Mouse (Mus musculus) right cerebral cortex, postnatal 25 days (tissue): Measurements from ENCODE around the gene Eva1b.

ENCODE experiments used
- DNase-seq: peaks from one replicate; pipeline ENCODE4 v3.0.0; 2022

Gene Eva1b

DNA sequence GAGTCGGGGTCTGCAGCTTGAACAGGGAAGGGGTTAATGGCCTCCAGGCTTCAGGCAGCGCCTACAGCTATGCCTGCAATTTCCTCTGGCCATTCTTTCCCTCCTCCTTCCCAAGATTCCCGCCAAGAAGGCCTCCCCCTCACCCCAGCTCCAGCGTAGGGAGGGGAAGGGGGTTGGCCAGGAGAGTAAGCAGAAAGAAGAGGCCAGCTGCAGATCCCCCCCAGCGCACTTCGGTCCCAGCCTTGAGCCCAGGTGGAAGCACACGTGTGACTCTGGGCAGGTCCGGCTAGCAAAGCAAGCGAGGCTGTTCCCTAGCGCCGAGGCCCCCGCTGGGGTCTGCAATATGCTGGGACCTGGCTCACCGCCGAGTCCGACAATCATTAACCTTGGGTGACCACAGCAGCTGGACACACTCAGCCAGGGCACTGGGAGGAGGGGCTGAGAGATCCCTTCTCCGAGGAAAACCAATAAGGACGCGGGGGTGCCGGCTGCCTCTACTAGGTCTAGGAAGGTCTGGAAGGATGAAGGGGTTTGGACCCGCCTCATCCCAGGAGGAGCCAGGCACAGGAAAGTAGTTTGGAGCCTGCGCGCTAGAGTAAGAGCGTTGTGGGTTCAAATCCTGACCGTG lies at the start of gene Eva1b:
Gene Eva1b (plus strand): TSS at position 212 of the 628 bp plus-strand sequence.
- no peak for DNase-seq

DNA sequence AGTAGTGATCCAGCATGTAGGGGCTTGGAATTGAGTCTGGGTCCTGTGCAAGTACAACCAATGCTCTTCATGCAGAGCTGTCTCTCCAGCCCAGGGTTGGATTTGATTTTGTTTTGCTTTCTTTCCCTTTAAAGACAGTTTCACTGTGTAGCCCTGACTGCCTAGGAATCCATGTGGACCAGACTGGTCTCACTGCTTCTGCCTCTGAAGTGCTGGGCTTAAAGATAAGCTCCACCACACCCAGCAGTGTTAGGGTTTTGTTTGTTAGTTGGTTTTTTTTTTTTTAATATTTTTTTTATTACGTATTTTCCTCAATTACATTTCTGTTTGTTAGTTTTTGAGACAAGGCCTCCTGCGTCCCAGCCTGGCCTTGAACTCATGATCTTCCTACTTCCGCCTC lies 48.2 kb upstream of the Eva1b start:
- DNase-seq, result no peak

GRCm38 (mm10) chr4:126100764-126101163 lies 46.8 kb upstream of the Eva1b start:
- no peak for DNase-seq

GRCm38 (mm10) chr4:126102061-126102841 lies 45.3 kb upstream of the Eva1b start:
- DNase-seq, result peak; percentile 40

- DNase-seq, result peak; percentile 83
These were observed 44.4 kb upstream of the Eva1b start for GRCm38 (mm10) chr4:126103057-126103581.

- peak; percentile 94 for DNase-seq
These were observed 43.9 kb upstream of the Eva1b start, which contains the start of gene Stk40 for GRCm38 (mm10) chr4:126103590-126104068. Gene Stk40 (plus strand): TSS chr4:126103957.

- peak; percentile 40 for DNase-seq
These were observed 43.1 kb upstream of the Eva1b start for GRCm38 (mm10) chr4:126104261-126105075.

DNA sequence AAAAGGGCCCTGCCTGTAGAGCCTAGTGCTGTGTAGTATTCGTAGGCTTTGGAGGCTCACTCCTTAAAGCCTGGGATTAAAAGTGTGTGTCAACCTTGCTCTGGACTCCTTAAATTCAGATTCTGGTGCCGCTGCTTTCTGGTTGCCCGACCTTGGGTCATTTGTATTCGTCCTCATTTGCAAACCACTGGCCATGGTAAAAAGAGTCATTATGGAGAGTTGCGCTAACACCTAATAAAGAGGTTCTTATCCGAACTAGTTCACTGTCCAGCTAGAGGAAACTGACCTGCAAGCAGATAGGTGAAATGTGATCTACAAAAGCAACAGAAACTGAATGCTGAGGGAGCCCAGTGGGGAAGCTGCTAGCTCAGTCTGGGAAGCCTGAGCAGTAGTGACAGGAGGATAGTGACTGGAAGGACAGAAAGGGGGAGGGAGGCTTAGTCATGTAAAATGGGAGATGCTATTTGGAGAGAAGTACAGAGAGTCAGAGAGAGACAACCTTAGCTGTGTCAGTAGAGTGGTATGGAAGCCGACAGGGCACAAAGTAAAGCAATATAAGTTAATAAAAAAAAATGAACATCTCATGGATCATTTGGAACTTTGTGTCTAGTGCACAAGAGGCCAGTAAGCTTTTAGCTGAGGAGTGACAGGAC lies 42.3 kb upstream of the Eva1b start:
- DNase-seq, result no peak

GRCm38 (mm10) chr4:126108061-126108740 lies 39.3 kb upstream of the Eva1b start:
- DNase-seq, result no peak

DNA sequence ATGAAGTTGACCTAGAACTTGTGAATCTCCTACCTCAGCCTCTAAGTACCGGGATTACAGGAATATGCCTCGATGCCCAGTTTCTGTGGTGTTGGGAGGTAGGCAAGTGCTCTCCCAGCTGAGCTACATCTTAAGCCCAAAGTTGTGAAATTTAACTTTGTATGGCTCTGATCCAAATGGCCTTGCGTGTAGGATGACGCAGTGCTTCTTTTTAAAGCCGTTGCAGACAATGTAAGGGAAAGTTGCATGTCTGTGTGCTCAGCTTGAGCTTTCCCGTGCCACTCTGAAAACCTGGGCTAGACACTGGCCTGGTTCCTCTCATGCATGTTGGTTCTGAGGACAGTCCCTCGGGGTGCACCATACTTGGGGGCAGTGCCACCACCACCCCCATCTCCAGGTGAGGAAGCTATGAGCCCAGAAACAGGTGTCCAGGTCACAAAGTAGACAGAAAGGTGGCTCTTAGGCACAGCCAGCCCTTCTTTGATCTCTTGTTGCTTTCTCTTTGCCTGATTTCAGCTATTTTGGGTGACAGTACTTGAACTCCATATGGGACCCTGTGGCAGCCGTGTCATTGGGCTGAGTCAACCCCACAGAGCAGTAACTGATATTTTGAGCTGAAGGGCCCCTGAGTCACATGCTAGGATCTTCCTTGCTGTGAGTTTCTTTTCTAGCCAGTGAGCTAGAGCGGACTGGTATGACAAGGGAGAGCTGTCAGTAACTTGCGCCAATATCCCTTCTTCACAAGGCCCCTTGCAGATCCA lies 37.8 kb upstream of the Eva1b start:
- DNase-seq, result no peak

- peak; percentile 85 for DNase-seq
These were observed 37.0 kb upstream of the Eva1b start for GRCm38 (mm10) chr4:126110374-126111152.

- DNase-seq, result no peak
These were observed 36.4 kb upstream of the Eva1b start for GRCm38 (mm10) chr4:126111153-126111549.

DNA sequence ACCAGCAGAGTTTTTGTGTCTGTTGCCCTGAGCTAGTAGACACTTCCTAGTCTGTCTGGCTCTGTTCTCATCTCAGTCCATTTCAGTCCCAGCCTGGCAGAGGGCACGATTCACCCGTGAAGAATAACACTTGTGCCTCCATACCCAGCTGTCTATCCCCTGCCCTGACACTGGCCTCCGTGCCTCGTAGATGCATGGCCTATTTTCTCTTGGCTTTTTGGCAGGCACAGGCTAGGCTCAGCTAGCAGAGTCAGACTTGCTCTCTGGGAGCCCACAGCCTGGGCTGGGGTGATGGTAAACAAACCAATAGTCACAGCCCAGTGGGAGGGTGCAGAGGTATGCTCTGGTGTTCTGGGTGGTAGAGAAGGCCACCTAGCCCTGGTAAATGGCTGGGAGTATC lies 34.3 kb upstream of the Eva1b start:
- no peak for DNase-seq

DNA sequence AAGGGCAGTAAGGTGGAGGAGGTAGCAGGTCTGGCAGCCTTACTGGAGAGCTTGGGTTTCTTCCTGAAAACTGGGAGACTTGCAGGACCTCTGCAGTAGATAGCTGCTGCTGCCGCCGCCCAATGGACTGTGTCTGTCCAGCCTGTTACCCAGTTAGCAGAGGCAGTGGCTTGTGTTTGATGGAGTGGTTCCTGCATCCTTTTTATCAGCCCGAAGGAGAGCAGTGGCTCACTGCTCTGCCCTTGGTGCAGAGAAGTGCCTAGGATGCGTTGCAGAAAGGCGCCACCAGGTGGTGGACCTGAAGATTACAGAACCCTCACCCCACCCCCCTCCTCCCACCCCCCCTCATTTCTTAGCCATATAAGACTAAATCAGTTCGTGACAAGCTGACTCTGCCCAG lies 33.6 kb upstream of the Eva1b start:
- DNase-seq, result no peak

DNA sequence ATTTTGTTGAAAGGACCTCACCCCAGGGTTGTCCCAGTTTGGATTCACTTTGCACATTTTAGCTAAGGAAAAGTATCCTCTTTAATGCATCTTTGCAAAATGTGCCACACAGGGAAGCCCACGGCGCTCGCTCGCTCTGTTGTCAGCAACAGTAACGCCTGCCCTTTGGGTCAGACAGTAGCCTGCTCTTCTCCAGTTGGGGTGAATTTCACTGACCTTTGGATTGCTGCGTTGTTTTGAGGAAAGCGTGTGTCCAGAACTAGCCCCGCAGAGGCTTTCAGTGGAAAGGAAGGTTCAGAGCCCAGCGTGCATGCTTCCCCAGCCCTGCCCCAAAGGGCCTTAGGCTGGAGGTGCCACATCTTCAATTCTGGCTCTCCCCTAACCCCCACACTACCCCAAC lies 32.1 kb upstream of the Eva1b start:
- no peak for DNase-seq

DNA sequence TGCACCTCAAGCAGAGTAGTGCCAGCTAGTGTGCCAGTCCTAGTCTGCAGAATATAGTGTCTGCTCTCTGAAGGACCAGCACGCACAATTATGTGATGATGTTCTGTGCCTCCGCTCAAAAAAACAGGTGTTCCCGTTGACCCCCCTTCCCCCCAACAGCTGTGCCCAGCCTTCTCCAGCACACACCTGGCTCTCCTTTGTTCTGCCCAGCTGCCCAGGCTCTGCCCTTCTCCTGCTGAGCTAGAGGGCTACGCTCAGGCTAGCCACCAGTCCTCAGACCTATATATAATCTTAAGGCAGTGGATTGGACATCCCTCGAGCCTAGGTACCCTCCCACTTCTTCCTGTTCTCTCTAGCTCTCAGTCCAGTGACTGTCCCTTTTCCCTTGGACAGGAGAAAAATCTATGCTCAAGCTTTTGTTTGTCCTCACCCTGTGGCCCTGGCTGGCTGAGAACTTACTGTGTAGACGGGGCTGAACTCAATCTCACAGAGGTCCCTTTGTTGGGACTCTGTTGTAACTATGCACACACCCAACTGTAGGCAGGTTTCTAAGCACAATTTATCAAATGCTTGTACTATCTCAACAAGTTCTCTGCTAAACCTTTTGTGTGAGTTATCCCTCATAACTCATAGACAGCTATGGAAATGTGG lies 31.5 kb upstream of the Eva1b start:
- DNase-seq, result no peak

- no peak for DNase-seq
These were observed 30.4 kb upstream of the Eva1b start for GRCm38 (mm10) chr4:126117116-126117515.

- DNase-seq, result peak; percentile 76
These were observed 28.9 kb upstream of the Eva1b start for GRCm38 (mm10) chr4:126118651-126119050.

GRCm38 (mm10) chr4:126119051-126119450 lies 28.5 kb upstream of the Eva1b start:
- DNase-seq, result no peak

GRCm38 (mm10) chr4:126120052-126120451 lies 27.5 kb upstream of the Eva1b start:
- no peak for DNase-seq
